Mouse (Mus musculus): ENCODE measurements around the gene Samd8. TPM values are rescaled to one million over a fixed set of nuclear protein-coding genes. Genes with fewer than 3 reads are reported as not detected.

Samd8 gene
- polyA plus RNA-seq, 1 experiment from 2014 or later = 22.4 TPM

DNA sequence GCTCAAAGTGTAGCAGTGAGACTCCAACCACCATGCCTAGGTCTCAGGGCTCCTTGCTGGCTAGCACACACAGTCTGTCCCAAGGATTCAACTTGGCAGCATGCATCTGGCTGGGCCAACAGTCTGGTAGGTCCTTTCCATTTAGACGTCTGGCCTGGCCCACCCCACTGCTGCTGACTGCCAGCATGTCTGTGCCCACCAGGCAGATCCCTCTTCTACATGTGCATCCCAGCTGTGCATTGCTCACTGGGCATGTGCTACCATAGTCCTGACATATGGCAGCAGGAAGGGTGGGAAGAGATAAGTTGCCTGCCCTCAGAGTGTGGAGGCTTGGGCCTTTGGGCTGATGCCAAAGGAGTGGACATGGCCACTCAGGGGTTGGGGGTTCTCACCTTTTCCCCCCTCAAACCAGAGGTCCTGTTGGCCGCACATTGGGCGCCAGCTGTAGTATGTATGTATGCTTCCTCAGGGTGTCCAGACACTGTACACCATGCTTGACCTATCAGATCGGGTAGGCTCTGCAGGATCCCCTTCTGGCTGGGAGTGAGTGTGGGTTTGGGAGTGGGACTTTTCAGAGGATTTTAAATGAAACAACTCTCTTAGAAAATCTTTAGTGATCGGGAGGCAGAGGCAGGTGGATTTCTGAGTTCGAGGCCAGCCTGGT is 52.3 kb downstream of the Samd8 start:
- H3K4me3 ChIP-seq (ENCODE audit: low read depth, low read length) = no peak overlapping the region
- H3K27me3 ChIP-seq (ENCODE audit: control insufficient read depth, insufficient read depth, low read depth, low read length) = no peaks in the 10 kb centered on the region
- WGBS = 92% methylated on average over 6 of the region's 6 CpGs
- ATAC-seq = no peak
- H3K9ac ChIP-seq (ENCODE audit: low read depth, low read length) = no peak overlapping the region
- no peak overlapping the region for H3K4me2 ChIP-seq (ENCODE audit: low read length)
- no peak overlapping the region for H3K27ac ChIP-seq (ENCODE audit: low read length)
- H3K4me1 ChIP-seq (ENCODE audit: control insufficient read depth, insufficient read depth, low read length) = no peaks in the 10 kb centered on the region
- no peaks in the 10 kb centered on the region for H3K9me3 ChIP-seq (replicated peaks; ENCODE audit: control insufficient read depth, low read length, poor library complexity, severe bottlenecking)
- H3K36me3 ChIP-seq (ENCODE audit: control insufficient read depth, insufficient read depth, low read length) = peaks cover 10% of the 10 kb centered on the region

DNA sequence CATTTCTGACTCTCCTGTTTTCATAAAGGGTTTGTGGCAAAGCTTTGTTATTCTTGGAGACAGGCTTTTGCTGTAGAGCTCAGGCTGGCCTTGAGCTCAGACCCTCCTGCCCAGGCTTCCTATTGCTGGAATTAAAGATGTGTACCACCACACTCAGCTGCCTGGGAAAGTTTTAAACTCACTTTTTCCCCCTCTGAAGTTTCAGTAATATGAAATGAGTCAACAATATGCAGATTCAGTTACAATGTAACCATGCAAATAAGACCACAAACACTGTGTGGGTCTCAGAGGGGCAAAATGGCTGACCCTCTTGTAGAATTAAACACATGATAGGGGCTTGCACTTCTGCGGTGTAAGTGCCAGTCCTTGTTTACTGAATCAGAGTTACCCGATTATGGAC is 55.9 kb downstream of the Samd8 start:
- H3K36me3 ChIP-seq (ENCODE audit: control insufficient read depth, insufficient read depth, low read length) = no peaks in the 10 kb centered on the region
- no peaks in the 10 kb centered on the region for H3K4me1 ChIP-seq (ENCODE audit: control insufficient read depth, insufficient read depth, low read length)
- H3K27me3 ChIP-seq (ENCODE audit: control insufficient read depth, insufficient read depth, low read depth, low read length) = no peaks in the 10 kb centered on the region

DNA sequence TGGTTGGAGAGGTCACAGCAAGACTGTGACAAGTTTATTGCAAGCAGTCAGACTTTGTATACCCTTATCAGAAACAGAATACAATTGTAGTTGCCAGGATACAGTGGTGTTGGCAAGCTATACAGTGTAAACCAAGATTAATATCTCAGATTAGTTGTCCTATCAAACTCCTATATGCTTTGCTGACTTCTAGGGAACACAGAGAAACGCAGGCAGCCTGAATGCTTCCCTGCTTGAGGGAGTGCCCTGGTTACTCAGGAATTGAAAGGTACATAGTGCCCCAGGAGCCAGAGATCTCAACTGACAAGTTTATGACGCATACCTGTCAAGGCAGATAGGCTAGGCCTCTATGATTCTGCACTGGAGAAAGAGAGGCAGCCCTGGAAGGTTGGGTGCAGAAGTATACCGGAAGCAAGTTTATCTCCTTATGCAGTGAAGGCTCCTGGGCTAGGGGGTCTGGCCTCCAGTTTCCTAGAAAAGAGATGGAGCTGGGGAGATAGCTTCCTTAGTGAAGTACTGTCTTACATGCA is 56.4 kb downstream of the Samd8 start:
- Histone ChIP-seq H3K9ac (ENCODE audit: low read depth, low read length) (no peak overlapping the region), H3K36me3 (ENCODE audit: control insufficient read depth, insufficient read depth, low read length) (no peaks in the 10 kb centered on the region), H3K27ac (ENCODE audit: low read length) (no peak overlapping the region), H3K4me2 (ENCODE audit: low read length) (no peak overlapping the region), H3K27me3 (ENCODE audit: control insufficient read depth, insufficient read depth, low read depth, low read length) (no peaks in the 10 kb centered on the region), H3K9me3 (replicated peaks; ENCODE audit: control insufficient read depth, low read length, poor library complexity, severe bottlenecking) (no peaks in the 10 kb centered on the region), H3K4me3 (ENCODE audit: low read depth, low read length) (no peak overlapping the region), H3K4me1 (ENCODE audit: control insufficient read depth, insufficient read depth, low read length) (no peaks in the 10 kb centered on the region)
- WGBS = 89% methylated on average over 3 of the region's 3 CpGs
- ATAC-seq = no peak

More for the DNA sequence above, 55.9 kb downstream of the Samd8 start:
- no peak for ATAC-seq
- 78% methylated on average over 2 of the region's 2 CpGs for WGBS
- Histone ChIP-seq H3K4me3 (ENCODE audit: low read depth, low read length) (no peak overlapping the region), H3K9ac (ENCODE audit: low read depth, low read length) (no peak overlapping the region), H3K27ac (ENCODE audit: low read length) (no peak overlapping the region), H3K4me2 (ENCODE audit: low read length) (no peak overlapping the region), H3K9me3 (replicated peaks; ENCODE audit: control insufficient read depth, low read length, poor library complexity, severe bottlenecking) (no peaks in the 10 kb centered on the region)

DNA sequence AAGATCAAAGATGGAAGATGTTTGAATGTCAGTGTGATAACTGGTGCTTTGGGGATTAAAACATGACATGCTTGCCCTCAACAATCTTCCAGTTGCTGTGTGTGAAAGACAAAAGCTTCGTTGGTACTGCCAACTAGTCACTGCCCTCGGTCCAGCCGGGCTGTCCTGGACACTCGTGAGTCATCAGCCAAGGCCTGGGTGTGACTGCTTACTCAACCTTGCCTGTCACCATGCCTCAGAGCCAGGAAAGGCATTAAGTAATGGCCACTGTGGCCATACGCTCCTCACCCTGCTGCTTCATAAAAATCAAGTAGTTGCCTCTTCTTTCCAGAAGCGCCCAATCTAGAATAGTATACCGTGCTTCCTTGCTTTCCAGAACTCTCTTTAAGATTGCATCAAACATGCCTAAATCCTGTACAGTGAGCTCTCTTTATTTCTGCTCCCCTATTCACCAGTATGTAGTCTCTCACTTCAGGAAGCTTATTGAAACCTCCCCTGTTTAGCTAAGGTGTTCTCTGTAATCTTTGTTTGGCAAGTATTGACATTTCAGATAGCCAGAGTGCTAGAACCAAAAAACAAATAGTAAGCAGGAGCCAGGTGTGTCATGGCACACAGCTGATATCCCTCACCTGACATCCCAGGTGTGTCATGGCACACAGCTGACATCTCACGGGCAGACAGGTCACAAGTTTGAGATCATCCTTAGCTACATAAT is 58.0 kb downstream of the Samd8 start:
- Histone ChIP-seq H3K9me3 (replicated peaks; ENCODE audit: control insufficient read depth, low read length, poor library complexity, severe bottlenecking) (no peaks in the 10 kb centered on the region), H3K4me2 (ENCODE audit: low read length) (no peak overlapping the region), H3K4me1 (ENCODE audit: control insufficient read depth, insufficient read depth, low read length) (no peaks in the 10 kb centered on the region), H3K27me3 (ENCODE audit: control insufficient read depth, insufficient read depth, low read depth, low read length) (no peaks in the 10 kb centered on the region), H3K4me3 (ENCODE audit: low read depth, low read length) (no peak overlapping the region), H3K9ac (ENCODE audit: low read depth, low read length) (no peak overlapping the region), H3K36me3 (ENCODE audit: control insufficient read depth, insufficient read depth, low read length) (no peaks in the 10 kb centered on the region), H3K27ac (ENCODE audit: low read length) (no peak overlapping the region)
- 91% methylated on average over 8 of the region's 8 CpGs for WGBS
- no peak for ATAC-seq

DNA sequence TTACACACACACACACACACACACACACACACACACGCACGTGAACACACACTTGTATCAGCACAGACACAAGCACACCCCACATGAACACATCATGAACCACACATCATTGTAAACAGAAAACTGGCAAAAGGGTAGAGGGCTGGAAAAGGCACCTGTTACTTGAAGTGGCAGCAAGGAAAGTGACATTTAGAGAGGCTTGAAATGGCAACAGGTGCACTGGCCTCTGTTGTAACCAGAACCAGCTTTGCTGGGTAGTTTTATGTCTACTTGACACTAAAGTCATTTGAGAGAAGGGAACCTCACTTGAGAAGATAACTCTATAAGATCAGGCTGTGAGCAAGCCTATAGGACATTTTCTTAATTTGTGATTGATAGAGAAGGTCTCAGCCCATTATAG is 59.1 kb downstream of the Samd8 start:
- ATAC-seq = no peak
- Histone ChIP-seq H3K36me3 (ENCODE audit: control insufficient read depth, insufficient read depth, low read length) (no peaks in the 10 kb centered on the region), H3K9ac (ENCODE audit: low read depth, low read length) (no peak overlapping the region), H3K4me1 (ENCODE audit: control insufficient read depth, insufficient read depth, low read length) (no peaks in the 10 kb centered on the region), H3K9me3 (replicated peaks; ENCODE audit: control insufficient read depth, low read length, poor library complexity, severe bottlenecking) (no peaks in the 10 kb centered on the region), H3K27me3 (ENCODE audit: control insufficient read depth, insufficient read depth, low read depth, low read length) (no peaks in the 10 kb centered on the region), H3K27ac (ENCODE audit: low read length) (no peak overlapping the region), H3K4me3 (ENCODE audit: low read depth, low read length) (no peak overlapping the region), H3K4me2 (ENCODE audit: low read length) (no peak overlapping the region)
- WGBS = 95% methylated on average over 2 of the region's 2 CpGs

DNA sequence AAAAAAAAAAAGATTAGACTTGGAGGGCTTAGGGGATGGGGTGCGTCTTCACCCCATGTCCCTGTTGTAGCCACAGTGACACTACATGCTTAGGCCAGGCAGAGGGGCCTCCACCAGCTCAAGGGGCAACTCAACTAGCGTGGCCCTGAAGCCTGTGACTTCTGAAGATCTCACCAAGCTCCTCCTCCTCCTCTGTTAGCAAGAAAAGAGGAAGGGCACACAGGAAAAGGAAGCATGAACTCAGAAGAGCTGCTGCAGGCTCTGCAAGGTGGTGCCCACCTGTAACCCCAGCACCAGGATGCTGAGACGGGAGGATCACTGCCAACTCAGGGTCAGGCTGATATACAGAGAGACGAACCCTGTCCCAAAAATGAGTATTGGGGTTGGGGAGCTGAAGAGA is 61.0 kb downstream of the Samd8 start:
- H3K4me3 ChIP-seq (ENCODE audit: low read depth, low read length) = no peak overlapping the region
- H3K9me3 ChIP-seq (replicated peaks; ENCODE audit: control insufficient read depth, low read length, poor library complexity, severe bottlenecking) = no peaks in the 10 kb centered on the region
- H3K27me3 ChIP-seq (ENCODE audit: control insufficient read depth, insufficient read depth, low read depth, low read length) = no peaks in the 10 kb centered on the region
- WGBS = 84% methylated on average over 4 of the region's 4 CpGs
- H3K4me1 ChIP-seq (ENCODE audit: control insufficient read depth, insufficient read depth, low read length) = no peaks in the 10 kb centered on the region
- H3K4me2 ChIP-seq (ENCODE audit: low read length) = no peak overlapping the region
- H3K9ac ChIP-seq (ENCODE audit: low read depth, low read length) = no peak overlapping the region
- no peaks in the 10 kb centered on the region for H3K36me3 ChIP-seq (ENCODE audit: control insufficient read depth, insufficient read depth, low read length)
- ATAC-seq = no peak
- no peak overlapping the region for H3K27ac ChIP-seq (ENCODE audit: low read length)

DNA sequence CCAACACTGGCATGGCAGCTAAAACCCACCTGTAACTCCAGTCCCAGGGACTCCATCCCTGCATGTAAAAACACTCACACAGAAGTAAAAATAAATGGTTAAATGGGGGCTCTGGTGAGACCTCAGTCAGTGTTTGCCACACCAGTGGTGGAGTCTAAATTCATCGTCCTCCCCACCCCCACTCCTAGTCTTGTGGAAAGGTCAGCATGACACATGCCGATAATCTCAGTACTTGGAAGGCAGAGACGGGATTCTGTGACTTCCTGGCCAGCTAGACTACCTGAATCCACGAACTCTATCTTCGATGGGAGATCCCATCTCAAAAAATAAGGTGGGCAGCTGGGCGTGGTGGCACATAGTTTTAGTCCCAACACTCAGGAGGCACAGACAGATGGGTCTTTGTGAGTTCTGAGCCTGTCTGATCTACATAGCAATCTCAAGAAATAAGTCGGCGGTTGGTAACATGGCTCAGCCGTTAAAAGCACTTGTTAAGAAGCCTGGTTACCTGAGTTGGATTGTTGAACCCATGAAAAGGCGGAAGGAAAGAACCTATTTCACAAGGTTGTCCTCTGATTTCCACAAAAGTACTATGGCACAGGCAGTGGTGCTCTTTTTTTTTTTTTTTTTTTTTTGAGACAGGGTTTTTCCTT is 61.5 kb downstream of the Samd8 start:
- Histone ChIP-seq H3K4me1 (ENCODE audit: control insufficient read depth, insufficient read depth, low read length) (no peaks in the 10 kb centered on the region), H3K27ac (ENCODE audit: low read length) (no peak overlapping the region), H3K9ac (ENCODE audit: low read depth, low read length) (no peak overlapping the region), H3K9me3 (replicated peaks; ENCODE audit: control insufficient read depth, low read length, poor library complexity, severe bottlenecking) (no peaks in the 10 kb centered on the region), H3K4me2 (ENCODE audit: low read length) (no peak overlapping the region), H3K4me3 (ENCODE audit: low read depth, low read length) (no peak overlapping the region), H3K36me3 (ENCODE audit: control insufficient read depth, insufficient read depth, low read length) (no peaks in the 10 kb centered on the region), H3K27me3 (ENCODE audit: control insufficient read depth, insufficient read depth, low read depth, low read length) (no peaks in the 10 kb centered on the region)
- 83% methylated on average over 10 of the region's 10 CpGs for WGBS
- no peak for ATAC-seq

DNA sequence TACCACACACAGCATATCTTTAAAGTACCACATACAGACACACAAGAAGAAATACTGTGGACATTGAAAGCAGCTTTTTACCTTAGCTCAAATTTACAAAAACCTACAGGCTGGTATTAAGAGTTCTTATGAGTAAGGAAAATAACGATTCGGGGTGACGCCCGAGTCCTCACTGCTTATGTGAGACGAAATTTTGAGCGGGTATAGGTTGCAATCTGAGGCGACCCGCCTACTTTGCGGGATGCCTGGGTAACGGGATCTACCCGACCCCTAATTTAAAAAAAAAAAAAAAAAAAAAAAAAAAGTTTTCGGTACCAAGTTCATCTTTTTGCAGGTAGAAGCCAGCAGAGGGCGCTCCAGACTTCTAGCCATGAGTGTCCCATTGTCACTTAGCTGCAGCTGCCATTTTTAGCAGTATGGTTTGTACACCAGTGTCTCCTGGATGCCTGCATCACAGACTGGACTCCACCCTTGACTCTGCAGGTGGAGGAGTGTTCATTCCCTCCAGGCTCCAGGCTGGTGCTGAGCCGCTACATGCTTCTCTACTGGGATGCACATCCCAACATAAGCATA is 62.3 kb downstream of the Samd8 start:
- Histone ChIP-seq H3K27me3 (ENCODE audit: control insufficient read depth, insufficient read depth, low read depth, low read length) (no peaks in the 10 kb centered on the region), H3K4me2 (ENCODE audit: low read length) (no peak overlapping the region), H3K9me3 (replicated peaks; ENCODE audit: control insufficient read depth, low read length, poor library complexity, severe bottlenecking) (no peaks in the 10 kb centered on the region), H3K9ac (ENCODE audit: low read depth, low read length) (no peak overlapping the region), H3K4me1 (ENCODE audit: control insufficient read depth, insufficient read depth, low read length) (no peaks in the 10 kb centered on the region), H3K4me3 (ENCODE audit: low read depth, low read length) (no peak overlapping the region), H3K27ac (ENCODE audit: low read length) (no peak overlapping the region), H3K36me3 (ENCODE audit: control insufficient read depth, insufficient read depth, low read length) (no peaks in the 10 kb centered on the region)
- 25% methylated on average over 14 of the region's 14 CpGs for WGBS
- ATAC-seq = no peak

DNA sequence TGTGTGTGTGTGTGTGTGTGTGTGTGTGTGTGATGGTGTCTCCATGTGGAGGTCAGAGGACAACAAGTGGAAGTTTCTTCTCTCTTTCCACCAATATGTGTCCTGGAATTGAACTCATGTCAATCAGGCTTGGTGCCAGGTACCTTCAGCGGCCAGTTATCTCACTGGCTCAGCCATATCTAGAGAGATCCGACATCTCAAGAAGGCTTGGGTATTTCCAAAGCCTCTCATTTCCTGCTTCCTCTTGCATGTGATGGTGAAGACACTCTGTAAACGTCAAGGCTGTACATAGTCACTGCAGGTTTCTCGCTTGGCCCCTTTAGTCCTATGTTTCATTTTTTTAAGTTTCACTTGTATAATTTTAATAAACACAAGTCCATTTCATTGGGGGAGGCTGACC is 62.9 kb downstream of the Samd8 start:
- WGBS = 96% methylated on average over 4 of the region's 4 CpGs
- Histone ChIP-seq H3K9ac (ENCODE audit: low read depth, low read length) (no peak overlapping the region), H3K4me3 (ENCODE audit: low read depth, low read length) (no peak overlapping the region), H3K27me3 (ENCODE audit: control insufficient read depth, insufficient read depth, low read depth, low read length) (no peaks in the 10 kb centered on the region), H3K36me3 (ENCODE audit: control insufficient read depth, insufficient read depth, low read length) (no peaks in the 10 kb centered on the region), H3K4me2 (ENCODE audit: low read length) (no peak overlapping the region), H3K4me1 (ENCODE audit: control insufficient read depth, insufficient read depth, low read length) (no peaks in the 10 kb centered on the region), H3K27ac (ENCODE audit: low read length) (no peak overlapping the region), H3K9me3 (replicated peaks; ENCODE audit: control insufficient read depth, low read length, poor library complexity, severe bottlenecking) (no peaks in the 10 kb centered on the region)
- ATAC-seq = no peak

Data from midbrain, embryonic 16.5 days (tissue).